Mouse (Mus musculus) stomach, postnatal 0 days (tissue): ENCODE results near the gene Mrpl1. TPM values are rescaled to one million over a fixed set of nuclear protein-coding genes. Genes with fewer than 3 reads are reported as not detected.

Experiments used
- ATAC-seq: fragments of 200-750 bp; cut with Nextera tagmentation; 2 replicates; pipeline ENCODE4 v1.8.0; 2017; ENCODE audit not compliant: low FRiP score, low TSS enrichment
- DNase-seq: peaks from one replicate; pipeline ENCODE4 v3.0.0-alpha.2; 2016; ENCODE audit warnings: low spot score
- H3K27ac ChIP-seq: fragments of 300-500 bp; sonication (generic); replicated peaks from 2 replicates; pipeline ENCODE4 v1.5.1; 2014; ENCODE audit warnings: mild to moderate bottlenecking, control low read depth
- H3K27me3 ChIP-seq: fragments of 300-500 bp; sonication (generic); 2 replicates; pipeline ENCODE4 v1.6.1; 2014; ENCODE audit warnings: low read length; ENCODE audit not compliant: control insufficient read depth, insufficient read depth
- H3K36me3 ChIP-seq: fragments of 300-500 bp; sonication (generic); 2 replicates; pipeline ENCODE4 v1.6.1; 2014; ENCODE audit warnings: low read length, mixed read lengths; ENCODE audit not compliant: control insufficient read depth, insufficient read depth
- H3K4me1 ChIP-seq: fragments of 300-500 bp; sonication (generic); replicated peaks from 2 replicates; pipeline ENCODE4 v1.6.1; 2014; ENCODE audit warnings: antibody characterized with exemption; ENCODE audit not compliant: control insufficient read depth, insufficient read depth
- H3K4me2 ChIP-seq: fragments of 300-500 bp; sonication (generic); replicated peaks from 2 replicates; pipeline ENCODE4 v1.6.1; 2014; ENCODE audit warnings: low read depth, mild to moderate bottlenecking, control low read depth, moderate library complexity
- H3K4me3 ChIP-seq: fragments of 300-500 bp; sonication (generic); 2 replicates; pipeline ENCODE4 v1.5.1; 2014; ENCODE audit warnings: low read depth, low read length, control low read depth
- H3K9ac ChIP-seq: fragments of 300-500 bp; sonication (generic); 2 replicates; pipeline ENCODE4 v1.6.1; 2014; ENCODE audit warnings: mild to moderate bottlenecking, low read length, control low read depth, mixed read lengths
- H3K9me3 ChIP-seq: fragments of 300-500 bp; sonication (generic); 2 replicates; pipeline ENCODE4 v1.6.1; 2016; ENCODE audit warnings: low read length; ENCODE audit not compliant: control insufficient read depth
- CTCF ChIP-seq: IDR thresholded peaks from 2 replicates; pipeline ENCODE4 v1.5.1; 2016; ENCODE audit warnings: antibody characterized with exemption, low read depth, mild to moderate bottlenecking, moderate library complexity
- EP300 ChIP-seq: optimal IDR thresholded peaks from 2 replicates; pipeline ENCODE3; 2016; ENCODE audit warnings: antibody characterized with exemption
- WGBS: fragments of 180-500 bp; shearing (Covaris S2); extraction: QIAGEN DNeasy Blood & Tissue Kit; methylation state at CpG from one replicate; pipeline ENCODE4 v1.1.7; 2014; 5-methylcytosine and 5-hydroxymethylcytosine counted together
- polyA plus RNA-seq: library from polyadenylated mRNA; unstranded; fragments of >200 nt; fragmentation: Nextera tagmentation; extraction: Ambion mirVana; gene quantifications from 2 replicates; pipeline ENCODE4 v1.2.1, GENCODE M21; 2015

Mrpl1 gene
- polyA plus RNA-seq, 1 experiment from 2014 or later, result 18.9 TPM

GRCm38 (mm10) chr5:96198271-96198670 lies 11.0 kb upstream of the Mrpl1 start:
- no peak for DNase-seq
- TF ChIP-seq CTCF (no peak), EP300 (no peak)
- H3K4me1 ChIP-seq, result no peaks in the 10 kb centered on the region
- H3K4me2 ChIP-seq, result no peak overlapping the region
- no peaks in the 10 kb centered on the region for H3K36me3 ChIP-seq
- H3K4me3 ChIP-seq, result no peak overlapping the region
- H3K27me3 ChIP-seq, result no peaks in the 10 kb centered on the region
- H3K9me3 ChIP-seq, result no peaks in the 10 kb centered on the region
- 66% methylated on average over 6 of the region's 6 CpGs for WGBS
- no peak overlapping the region for H3K9ac ChIP-seq
- no peak overlapping the region for H3K27ac ChIP-seq
- ATAC-seq, result no peak

GRCm38 (mm10) chr5:96200269-96200668 lies 9.0 kb upstream of the Mrpl1 start:
- Histone ChIP-seq H3K4me2 (no peak overlapping the region), H3K9me3 (no peaks in the 10 kb centered on the region), H3K36me3 (no peaks in the 10 kb centered on the region), H3K4me1 (no peaks in the 10 kb centered on the region), H3K27me3 (no peaks in the 10 kb centered on the region), H3K9ac (no peak overlapping the region), H3K4me3 (no peak overlapping the region), H3K27ac (no peak overlapping the region)
- WGBS, result 47% methylated on average over 3 of the region's 3 CpGs
- no peak for DNase-seq
- TF ChIP-seq CTCF (no peak), EP300 (no peak)
- ATAC-seq, result no peak

DNA sequence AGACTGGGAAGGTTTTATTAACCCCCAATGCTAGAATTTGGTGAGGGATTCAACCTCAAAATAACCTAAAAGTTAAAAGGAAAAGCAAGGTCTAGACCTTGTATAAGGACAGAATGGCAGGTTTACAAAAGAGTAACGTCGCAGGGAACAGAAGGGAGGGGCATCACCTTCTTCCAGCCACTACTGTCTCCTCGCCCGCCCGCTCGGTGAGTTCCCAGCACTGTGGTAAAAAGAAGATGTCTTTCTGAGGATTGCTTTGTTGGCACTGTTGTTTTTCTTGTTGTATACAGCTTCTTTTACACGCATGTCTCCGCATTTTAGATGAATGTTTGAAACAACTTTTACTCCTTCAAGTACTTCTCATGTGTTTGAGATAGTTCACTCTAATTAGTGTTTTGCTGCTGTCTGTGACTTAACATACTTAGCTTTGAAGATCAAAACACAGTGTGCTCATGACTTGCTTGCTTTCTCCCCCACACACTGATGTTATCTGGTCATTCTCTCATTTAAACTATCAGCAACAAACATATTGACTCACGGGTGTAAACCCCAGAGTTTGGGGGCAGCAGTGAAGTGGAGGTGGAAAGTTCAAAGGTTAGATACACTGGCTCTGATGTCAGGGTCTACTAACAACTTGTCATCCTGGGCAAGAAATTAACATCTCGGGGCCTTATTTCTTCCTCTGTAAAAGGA lies 7.7 kb upstream of the Mrpl1 start:
- Histone ChIP-seq H3K9ac (no peak overlapping the region), H3K4me2 (no peak overlapping the region), H3K4me1 (no peaks in the 10 kb centered on the region), H3K9me3 (no peaks in the 10 kb centered on the region), H3K27me3 (no peaks in the 10 kb centered on the region), H3K27ac (no peak overlapping the region), H3K36me3 (no peaks in the 10 kb centered on the region), H3K4me3 (no peak overlapping the region)
- DNase-seq (no peak), ATAC-seq (no peak)
- TF ChIP-seq EP300 (no peak), CTCF (no peak)
- WGBS, result 57% methylated on average over 10 of the region's 10 CpGs

GRCm38 (mm10) chr5:96206897-96207296 lies 2.4 kb upstream of the Mrpl1 start:
- Histone ChIP-seq H3K4me1 (peaks cover 4% of the 10 kb centered on the region; the same call in 1 of the 2 replicates), H3K9me3 (no peaks in the 10 kb centered on the region), H3K4me3 (no peak overlapping the region), H3K9ac (no peak overlapping the region), H3K27ac (no peak overlapping the region), H3K27me3 (no peaks in the 10 kb centered on the region), H3K36me3 (no peaks in the 10 kb centered on the region), H3K4me2 (no peak overlapping the region)
- ATAC-seq, result no peak
- TF ChIP-seq EP300 (no peak), CTCF (no peak)
- 10% methylated on average over 2 of the region's 2 CpGs for WGBS
- DNase-seq, result peak; percentile 65

DNA sequence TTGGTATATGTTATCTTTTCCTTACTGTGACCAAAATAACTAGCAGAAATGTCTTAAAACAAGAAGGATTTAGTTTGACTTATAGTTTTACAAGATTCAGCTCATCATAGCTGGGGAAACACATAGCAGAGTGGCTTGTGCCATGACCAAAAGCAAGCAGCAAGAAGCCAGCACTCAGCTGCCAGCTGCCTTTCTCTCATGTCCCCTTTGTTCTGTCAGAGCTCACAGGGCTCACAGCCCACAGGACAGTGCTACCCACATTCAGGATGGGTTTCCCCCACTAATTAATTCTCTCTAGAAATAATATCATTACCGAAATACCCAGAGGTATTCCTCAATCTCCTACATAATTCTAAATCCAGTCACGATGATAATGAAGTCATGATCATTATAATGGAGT lies 1.8 kb upstream of the Mrpl1 start:
- TF ChIP-seq CTCF, result no peak
- no peak for TF ChIP-seq EP300
- Histone ChIP-seq H3K4me1 (peaks cover 4% of the 10 kb centered on the region; the same call in 1 of the 2 replicates), H3K4me3 (no peak overlapping the region), H3K36me3 (no peaks in the 10 kb centered on the region), H3K4me2 (no peak overlapping the region), H3K9me3 (no peaks in the 10 kb centered on the region), H3K27me3 (no peaks in the 10 kb centered on the region), H3K27ac (no peak overlapping the region), H3K9ac (no peak overlapping the region)
- ATAC-seq (no peak), DNase-seq (no peak)
- 92% methylated on average over 2 of the region's 2 CpGs for WGBS

DNA sequence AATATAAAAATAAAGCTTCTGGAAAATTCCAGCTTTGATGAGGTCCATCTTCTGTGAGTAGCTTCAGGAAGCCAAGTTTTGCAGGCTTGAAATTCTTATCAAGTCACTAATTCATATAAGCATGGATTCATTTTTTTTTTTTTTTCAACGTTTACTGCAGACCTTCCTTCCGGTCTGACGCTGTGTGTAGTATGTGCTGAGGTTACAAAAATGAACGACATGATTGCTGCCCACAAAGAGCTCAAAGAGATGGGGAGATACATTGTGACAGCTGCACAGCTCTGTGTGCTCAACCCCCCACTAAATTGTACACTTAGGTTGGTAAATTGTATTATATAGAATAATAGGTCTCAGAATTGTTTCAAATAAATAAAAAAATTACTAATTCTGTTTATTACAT lies 750 bp upstream of the Mrpl1 start:
- ATAC-seq (no peak), DNase-seq (no peak)
- H3K36me3 ChIP-seq, result no peaks in the 10 kb centered on the region
- TF ChIP-seq EP300 (no peak), CTCF (no peak)
- H3K4me2 ChIP-seq, result peak overlapping the region; percentile 52; the same call in 1 of the 2 replicates
- H3K4me1 ChIP-seq, result peaks cover 4% of the 10 kb centered on the region; the same call in 1 of the 2 replicates
- no peak overlapping the region for H3K9ac ChIP-seq
- no peak overlapping the region for H3K4me3 ChIP-seq
- H3K9me3 ChIP-seq, result no peaks in the 10 kb centered on the region
- WGBS, result 31% methylated on average over 4 of the region's 4 CpGs
- no peaks in the 10 kb centered on the region for H3K27me3 ChIP-seq
- no peak overlapping the region for H3K27ac ChIP-seq
